Mouse (Mus musculus): ENCODE results near the gene Cav2. TPM values are rescaled to one million over a fixed set of nuclear protein-coding genes. Genes with fewer than 3 reads are reported as not detected.
A peak's percentile ranks its signal among the peaks of the same experiment; 100 is the strongest.

Gene Cav2
- 30.4 and 40.5 TPM in 2 replicates for polyA plus RNA-seq (2014; fragmentation: Nextera tagmentation; extraction: Ambion mirVana)

DNA sequence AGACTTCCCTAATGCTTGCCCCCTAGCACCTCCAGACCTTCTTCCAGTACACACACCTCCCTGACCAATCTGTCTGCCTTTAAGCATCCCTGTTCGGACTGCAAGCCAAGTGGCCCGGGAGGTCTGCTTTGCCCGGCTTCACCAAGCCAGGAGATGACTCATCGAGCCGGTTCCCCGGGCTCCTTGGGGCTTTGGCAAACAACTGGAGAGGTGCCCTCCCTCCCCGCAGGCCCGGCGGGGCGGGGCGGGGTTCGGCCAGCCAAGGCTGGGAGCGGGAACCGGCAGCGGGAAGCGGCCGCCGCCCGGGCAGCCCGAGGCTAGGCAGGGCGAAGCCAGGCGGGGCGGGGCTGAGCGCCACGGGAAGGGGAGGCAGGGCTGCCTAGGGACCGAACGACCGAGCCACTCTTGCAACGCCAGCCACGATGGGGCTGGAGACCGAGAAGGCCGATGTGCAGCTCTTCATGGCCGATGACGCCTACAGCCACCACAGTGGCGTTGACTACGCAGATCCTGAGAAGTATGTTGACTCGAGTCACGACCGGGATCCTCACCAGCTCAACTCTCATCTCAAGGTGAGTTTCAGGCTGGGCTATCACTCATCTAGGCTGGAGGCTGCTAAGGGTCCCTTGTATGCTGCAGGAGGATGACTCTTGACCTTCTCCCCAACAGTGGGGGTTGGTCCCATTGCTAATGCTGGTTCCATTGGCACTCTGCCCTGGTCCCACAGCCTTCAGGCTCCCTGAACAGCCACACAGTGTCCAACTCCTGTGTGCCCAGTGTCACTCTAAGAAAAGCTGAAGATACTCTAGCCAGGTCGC, at the start of gene Cav2:
Cav2 (plus strand) TSS at position 247 of the 818 bp plus-strand sequence.
- H3K4me3 ChIP-seq (ENCODE audit: low read depth, low read length): peak within 1 kb of the TSS; percentile 53
- WGBS: 3% methylated on average over 23 of the region's 40 CpGs
- ATAC-seq (ENCODE audit: low read depth) (peak; percentile 93), DNase-seq (ENCODE audit: low spot score) (peak; percentile 74)
- H3K9ac ChIP-seq (ENCODE audit: low read depth, low read length): peak within 1 kb of the TSS; percentile 73
- peak within 1 kb of the TSS; percentile 42 for H3K27ac ChIP-seq (replicated peaks; ENCODE audit: low read depth, low read length)
- peaks cover 15% of the 10 kb centered on the region for H3K4me1 ChIP-seq (ENCODE audit: control insufficient read depth, insufficient read depth, low read length)
- peak within 1 kb of the TSS; percentile 84 for H3K4me2 ChIP-seq (ENCODE audit: low read depth, low read length)
- no peaks in the 10 kb centered on the region for H3K9me3 ChIP-seq (ENCODE audit: control insufficient read depth, low read length)
- no peaks in the 10 kb centered on the region for H3K27me3 ChIP-seq (replicated peaks; ENCODE audit: control insufficient read depth, insufficient read depth, low read length)
- no peaks in the 10 kb centered on the region for H3K36me3 ChIP-seq (ENCODE audit: control insufficient read depth, insufficient read depth, low read length)

DNA sequence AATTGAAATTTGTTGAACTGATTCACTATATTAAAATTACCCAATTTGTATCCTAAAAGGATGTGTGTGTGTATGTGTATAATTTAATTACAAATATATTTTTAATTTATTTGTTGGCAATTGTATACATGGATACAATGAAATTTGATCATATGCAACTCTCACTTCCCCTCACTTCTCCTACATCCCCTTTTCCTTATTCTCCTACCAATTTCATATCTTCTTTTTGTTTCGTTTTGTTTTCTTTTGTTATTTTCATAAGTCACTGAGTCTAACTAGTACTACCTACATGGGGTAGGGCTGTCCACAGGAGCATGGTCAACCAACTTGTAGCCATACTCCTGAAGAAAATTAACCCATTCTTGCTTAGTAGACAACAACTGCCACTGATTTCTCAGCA, 41.3 kb upstream of the Cav2 start:
- ATAC-seq (ENCODE audit: low read depth) (no peak), DNase-seq (ENCODE audit: low spot score) (no peak)
- no peak overlapping the region for H3K27ac ChIP-seq (replicated peaks; ENCODE audit: low read depth, low read length)
- H3K36me3 ChIP-seq (ENCODE audit: control insufficient read depth, insufficient read depth, low read length): no peaks in the 10 kb centered on the region
- H3K27me3 ChIP-seq (replicated peaks; ENCODE audit: control insufficient read depth, insufficient read depth, low read length): no peaks in the 10 kb centered on the region
- H3K9me3 ChIP-seq (ENCODE audit: control insufficient read depth, low read length): no peaks in the 10 kb centered on the region
- no peaks in the 10 kb centered on the region for H3K4me1 ChIP-seq (ENCODE audit: control insufficient read depth, insufficient read depth, low read length)
- no peak overlapping the region for H3K4me3 ChIP-seq (ENCODE audit: low read depth, low read length)
- 90% methylated on average over 1 of the region's 1 CpGs for WGBS
- H3K4me2 ChIP-seq (ENCODE audit: low read depth, low read length): no peak overlapping the region
- H3K9ac ChIP-seq (ENCODE audit: low read depth, low read length): no peak overlapping the region

DNA sequence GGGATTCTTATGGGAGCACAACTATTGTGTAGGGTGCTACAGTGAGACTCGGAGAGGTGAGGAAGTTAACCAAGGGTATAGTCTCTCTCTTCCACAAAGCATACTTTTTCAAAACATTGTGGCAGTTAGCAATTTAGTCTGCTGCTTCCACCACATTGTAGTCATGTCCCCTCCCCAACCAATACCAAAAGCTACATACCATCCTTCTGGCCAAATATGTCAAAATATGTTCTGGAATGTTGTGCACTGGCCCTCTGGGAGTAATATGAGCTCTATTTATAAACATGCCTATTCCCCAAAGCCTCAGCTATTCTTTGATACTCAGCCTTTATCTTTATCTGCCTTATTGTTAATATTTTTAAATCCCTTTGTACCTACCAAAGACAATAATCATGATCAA, 40.0 kb upstream of the Cav2 start:
- H3K4me3 ChIP-seq (ENCODE audit: low read depth, low read length): no peak overlapping the region

DNA sequence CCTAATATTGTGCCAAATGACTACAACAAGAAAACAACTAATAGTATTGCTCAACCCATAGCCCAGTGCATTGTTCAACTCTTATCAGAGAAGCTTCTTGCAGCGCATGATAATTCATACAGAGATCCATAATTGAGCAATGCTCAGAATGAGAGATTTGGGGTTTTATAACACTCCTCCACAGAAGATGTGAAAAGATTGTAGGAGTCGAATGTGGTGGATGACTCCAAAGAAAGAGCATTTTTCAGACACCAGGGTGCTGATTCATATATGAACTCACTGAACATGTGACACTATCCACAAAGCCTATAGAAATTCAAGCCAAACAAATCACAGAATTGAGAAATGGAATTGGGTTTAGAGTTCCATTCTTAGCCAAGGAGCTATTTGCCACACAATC, 34.0 kb upstream of the Cav2 start:
- H3K4me3 ChIP-seq (ENCODE audit: low read depth, low read length): no peak overlapping the region
- no peak for DNase-seq (ENCODE audit: low spot score)
- no peaks in the 10 kb centered on the region for H3K4me1 ChIP-seq (ENCODE audit: control insufficient read depth, insufficient read depth, low read length)
- H3K27ac ChIP-seq (replicated peaks; ENCODE audit: low read depth, low read length): no peak overlapping the region
- no peak for ATAC-seq (ENCODE audit: low read depth)
- no peaks in the 10 kb centered on the region for H3K27me3 ChIP-seq (replicated peaks; ENCODE audit: control insufficient read depth, insufficient read depth, low read length)
- no peak overlapping the region for H3K4me2 ChIP-seq (ENCODE audit: low read depth, low read length)
- H3K9ac ChIP-seq (ENCODE audit: low read depth, low read length): no peak overlapping the region
- WGBS: 93% methylated on average over 2 of the region's 2 CpGs
- H3K9me3 ChIP-seq (ENCODE audit: control insufficient read depth, low read length): peaks cover 5% of the 10 kb centered on the region; the same call in 1 of the 2 replicates
- H3K36me3 ChIP-seq (ENCODE audit: control insufficient read depth, insufficient read depth, low read length): no peaks in the 10 kb centered on the region

More for the DNA sequence above, 40.0 kb upstream of the Cav2 start:
- no peak overlapping the region for H3K9ac ChIP-seq (ENCODE audit: low read depth, low read length)
- DNase-seq (ENCODE audit: low spot score) (no peak), ATAC-seq (ENCODE audit: low read depth) (no peak)
- 89% methylated on average over 1 of the region's 1 CpGs for WGBS
- no peaks in the 10 kb centered on the region for H3K4me1 ChIP-seq (ENCODE audit: control insufficient read depth, insufficient read depth, low read length)
- no peaks in the 10 kb centered on the region for H3K27me3 ChIP-seq (replicated peaks; ENCODE audit: control insufficient read depth, insufficient read depth, low read length)
- H3K36me3 ChIP-seq (ENCODE audit: control insufficient read depth, insufficient read depth, low read length): no peaks in the 10 kb centered on the region
- no peaks in the 10 kb centered on the region for H3K9me3 ChIP-seq (ENCODE audit: control insufficient read depth, low read length)
- H3K4me2 ChIP-seq (ENCODE audit: low read depth, low read length): no peak overlapping the region
- H3K27ac ChIP-seq (replicated peaks; ENCODE audit: low read depth, low read length): no peak overlapping the region

DNA sequence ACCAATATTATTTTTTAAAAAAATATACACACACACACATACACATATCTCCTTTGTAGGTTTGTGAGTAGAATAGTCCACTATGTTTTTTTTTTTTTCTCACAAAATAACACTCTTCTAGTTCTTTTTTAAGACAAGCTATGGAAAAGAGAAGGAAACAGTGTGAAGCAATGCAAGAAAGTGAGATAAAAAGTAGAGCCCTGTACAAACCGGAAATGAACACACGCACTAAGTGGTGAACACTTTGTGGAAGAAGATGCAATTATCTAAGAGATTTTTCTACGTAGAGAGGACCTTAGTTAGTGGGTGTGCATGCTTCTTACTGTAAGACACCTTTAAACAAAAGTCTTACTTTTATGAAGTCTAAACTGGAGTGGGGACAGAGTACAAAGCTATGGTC, 33.3 kb upstream of the Cav2 start:
- H3K27ac ChIP-seq (replicated peaks; ENCODE audit: low read depth, low read length): no peak overlapping the region
- H3K27me3 ChIP-seq (replicated peaks; ENCODE audit: control insufficient read depth, insufficient read depth, low read length): no peaks in the 10 kb centered on the region
- H3K4me1 ChIP-seq (ENCODE audit: control insufficient read depth, insufficient read depth, low read length): no peaks in the 10 kb centered on the region
- H3K4me3 ChIP-seq (ENCODE audit: low read depth, low read length): no peak overlapping the region
- peaks cover 5% of the 10 kb centered on the region; the same call in 1 of the 2 replicates for H3K9me3 ChIP-seq (ENCODE audit: control insufficient read depth, low read length)
- ATAC-seq (ENCODE audit: low read depth) (no peak), DNase-seq (ENCODE audit: low spot score) (no peak)
- H3K4me2 ChIP-seq (ENCODE audit: low read depth, low read length): no peak overlapping the region
- WGBS: 82% methylated on average over 3 of the region's 3 CpGs
- H3K36me3 ChIP-seq (ENCODE audit: control insufficient read depth, insufficient read depth, low read length): no peaks in the 10 kb centered on the region
- H3K9ac ChIP-seq (ENCODE audit: low read depth, low read length): no peak overlapping the region

DNA sequence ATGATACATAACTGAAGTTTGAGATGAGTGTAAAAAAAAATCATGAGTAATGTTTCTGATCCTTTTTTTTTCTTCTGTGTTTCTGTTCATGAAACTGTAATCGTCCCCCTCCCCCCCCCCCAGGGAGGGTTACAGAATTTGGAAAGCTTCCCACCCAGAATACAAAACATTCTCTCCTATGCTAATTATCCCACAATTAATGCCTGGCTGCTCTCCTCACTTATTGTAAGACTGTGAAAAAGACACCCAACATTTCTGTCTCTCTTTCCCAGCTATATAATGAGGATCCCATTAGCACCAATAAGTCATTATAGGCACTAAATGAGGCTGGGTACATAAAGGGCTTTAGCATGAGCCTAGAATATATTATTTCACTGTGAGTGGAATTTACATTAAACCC, 32.7 kb upstream of the Cav2 start:
- Histone ChIP-seq H3K9ac (ENCODE audit: low read depth, low read length) (no peak overlapping the region), H3K4me3 (ENCODE audit: low read depth, low read length) (no peak overlapping the region), H3K4me2 (ENCODE audit: low read depth, low read length) (no peak overlapping the region), H3K4me1 (ENCODE audit: control insufficient read depth, insufficient read depth, low read length) (no peaks in the 10 kb centered on the region), H3K36me3 (ENCODE audit: control insufficient read depth, insufficient read depth, low read length) (no peaks in the 10 kb centered on the region), H3K27ac (replicated peaks; ENCODE audit: low read depth, low read length) (no peak overlapping the region), H3K27me3 (replicated peaks; ENCODE audit: control insufficient read depth, insufficient read depth, low read length) (no peaks in the 10 kb centered on the region), H3K9me3 (ENCODE audit: control insufficient read depth, low read length) (peaks cover 5% of the 10 kb centered on the region; the same call in 1 of the 2 replicates)
- no peak for ATAC-seq (ENCODE audit: low read depth)
- WGBS: 50% methylated on average over 1 of the region's 1 CpGs
- no peak for DNase-seq (ENCODE audit: low spot score)

DNA sequence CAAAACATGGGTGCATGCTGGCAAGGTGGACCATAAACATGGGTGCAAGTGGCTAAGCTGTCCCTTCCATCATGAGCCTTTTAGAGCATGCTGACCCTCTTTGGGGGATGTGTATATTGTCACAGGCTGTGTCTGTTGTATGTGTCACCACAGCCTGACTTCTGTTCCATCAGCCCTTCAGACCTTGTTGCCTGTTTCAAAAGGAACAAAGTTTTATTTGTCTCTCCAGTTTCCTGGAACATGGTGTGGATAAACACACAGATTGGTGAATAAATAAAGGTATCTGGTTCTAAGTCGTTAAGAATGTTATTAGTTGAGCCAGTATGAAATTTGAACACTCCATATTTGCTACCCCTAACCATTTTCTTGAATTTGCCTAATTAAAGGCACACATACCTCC, 29.0 kb upstream of the Cav2 start:
- DNase-seq (ENCODE audit: low spot score) (no peak), ATAC-seq (ENCODE audit: low read depth) (no peak)
- Histone ChIP-seq H3K4me3 (ENCODE audit: low read depth, low read length) (no peak overlapping the region), H3K36me3 (ENCODE audit: control insufficient read depth, insufficient read depth, low read length) (no peaks in the 10 kb centered on the region), H3K9ac (ENCODE audit: low read depth, low read length) (no peak overlapping the region), H3K4me2 (ENCODE audit: low read depth, low read length) (no peak overlapping the region), H3K4me1 (ENCODE audit: control insufficient read depth, insufficient read depth, low read length) (no peaks in the 10 kb centered on the region), H3K9me3 (ENCODE audit: control insufficient read depth, low read length) (no peaks in the 10 kb centered on the region), H3K27me3 (replicated peaks; ENCODE audit: control insufficient read depth, insufficient read depth, low read length) (no peaks in the 10 kb centered on the region), H3K27ac (replicated peaks; ENCODE audit: low read depth, low read length) (no peak overlapping the region)
- WGBS: 25% methylated on average over 1 of the region's 1 CpGs

DNA sequence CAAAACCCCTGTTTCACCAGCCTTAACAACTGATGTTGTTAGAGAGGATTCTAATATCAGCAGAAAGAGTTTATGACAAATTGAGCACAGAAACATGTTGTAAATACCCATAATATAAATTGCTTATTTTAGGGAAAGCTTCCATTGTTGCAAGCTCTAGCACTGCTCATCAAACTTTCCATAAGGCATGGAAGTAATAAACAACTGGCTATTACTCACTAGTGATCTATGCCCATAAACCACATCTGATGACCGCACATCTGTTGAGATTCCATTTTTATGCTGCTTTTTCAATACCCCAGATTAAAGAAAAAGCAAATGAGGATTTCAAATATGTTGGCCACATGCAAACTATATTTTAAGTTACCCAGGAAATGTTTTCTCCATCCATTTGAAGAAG, 22.8 kb upstream of the Cav2 start:
- H3K9ac ChIP-seq (ENCODE audit: low read depth, low read length): no peak overlapping the region
- H3K4me2 ChIP-seq (ENCODE audit: low read depth, low read length): no peak overlapping the region
- no peaks in the 10 kb centered on the region for H3K27me3 ChIP-seq (replicated peaks; ENCODE audit: control insufficient read depth, insufficient read depth, low read length)
- H3K36me3 ChIP-seq (ENCODE audit: control insufficient read depth, insufficient read depth, low read length): no peaks in the 10 kb centered on the region
- H3K4me1 ChIP-seq (ENCODE audit: control insufficient read depth, insufficient read depth, low read length): no peaks in the 10 kb centered on the region
- H3K27ac ChIP-seq (replicated peaks; ENCODE audit: low read depth, low read length): no peak overlapping the region
- H3K4me3 ChIP-seq (ENCODE audit: low read depth, low read length): no peak overlapping the region
- 75% methylated on average over 1 of the region's 1 CpGs for WGBS
- DNase-seq (ENCODE audit: low spot score) (no peak), ATAC-seq (ENCODE audit: low read depth) (no peak)
- no peaks in the 10 kb centered on the region for H3K9me3 ChIP-seq (ENCODE audit: control insufficient read depth, low read length)

DNA sequence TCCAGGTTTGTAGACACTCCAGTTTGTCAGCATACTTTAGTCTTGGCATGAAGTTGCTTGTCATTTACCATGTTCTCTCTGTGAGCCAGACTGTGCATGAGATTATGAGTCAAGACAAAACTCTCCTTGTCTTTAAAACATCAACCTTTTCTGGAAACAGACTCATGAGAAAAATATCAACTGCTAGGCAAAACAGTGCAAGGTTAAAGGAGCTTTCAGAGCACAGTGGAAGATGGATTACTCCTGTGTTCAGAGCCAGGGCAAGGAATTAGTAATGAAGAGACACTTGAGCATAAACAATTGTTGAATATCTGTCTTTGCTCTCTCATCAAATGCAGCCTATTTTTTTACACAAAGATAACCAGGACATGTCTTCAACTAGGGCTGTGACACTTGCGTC, 22.1 kb upstream of the Cav2 start:
- no peaks in the 10 kb centered on the region for H3K36me3 ChIP-seq (ENCODE audit: control insufficient read depth, insufficient read depth, low read length)
- no peak overlapping the region for H3K4me3 ChIP-seq (ENCODE audit: low read depth, low read length)
- no peaks in the 10 kb centered on the region for H3K27me3 ChIP-seq (replicated peaks; ENCODE audit: control insufficient read depth, insufficient read depth, low read length)
- DNase-seq (ENCODE audit: low spot score): no peak
- H3K4me1 ChIP-seq (ENCODE audit: control insufficient read depth, insufficient read depth, low read length): no peaks in the 10 kb centered on the region
- H3K9me3 ChIP-seq (ENCODE audit: control insufficient read depth, low read length): no peaks in the 10 kb centered on the region
- H3K9ac ChIP-seq (ENCODE audit: low read depth, low read length): no peak overlapping the region
- H3K4me2 ChIP-seq (ENCODE audit: low read depth, low read length): no peak overlapping the region
- 92% methylated on average over 1 of the region's 1 CpGs for WGBS
- H3K27ac ChIP-seq (replicated peaks; ENCODE audit: low read depth, low read length): no peak overlapping the region
- no peak for ATAC-seq (ENCODE audit: low read depth)
